Mouse (Mus musculus): ENCODE measurements around the gene Upb1.

DNA sequence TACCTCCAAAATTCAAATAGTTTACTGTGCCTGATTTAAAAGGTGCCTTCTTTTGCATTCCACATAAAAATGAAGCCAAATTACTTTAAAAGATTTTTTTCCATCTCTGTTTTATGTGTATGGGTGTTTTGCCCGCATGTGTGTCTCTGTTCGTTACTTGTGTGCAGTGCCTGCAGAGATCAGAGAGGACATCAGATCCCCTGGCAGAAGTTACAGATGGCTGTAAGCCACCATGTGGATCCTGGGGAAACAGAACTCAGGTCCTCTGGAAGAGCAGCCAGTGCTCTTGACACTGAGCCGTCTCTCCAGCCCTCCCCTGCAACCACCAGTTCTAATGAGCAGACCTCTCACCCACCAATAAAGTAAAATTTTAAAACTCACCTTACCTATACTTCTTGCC is 61.8 kb downstream of the Upb1 start:
- no peak for TF ChIP-seq EP300 (IDR thresholded peaks at IDR 0.05; ENCODE audit: low read length)
- no peak for TF ChIP-seq GABPA (IDR thresholded peaks at IDR 0.05; ENCODE audit: insufficient replicate concordance, low read depth, low read length)
- no peak for TF ChIP-seq POLR2A (IDR thresholded peaks at IDR 0.05; ENCODE audit: low read depth, low read length)
- TF ChIP-seq SMC3 (IDR thresholded peaks at IDR 0.05; ENCODE audit: low read depth, low read length) = no peak
- no peak for TF ChIP-seq RAD21 (IDR thresholded peaks at IDR 0.05; ENCODE audit: low read depth, low read length)
- TF ChIP-seq E2F4 (IDR thresholded peaks at IDR 0.05; ENCODE audit: insufficient replicate concordance, low read depth, low read length) = no peak
- no peak for TF ChIP-seq ZC3H11A (IDR thresholded peaks at IDR 0.05; ENCODE audit: low read depth, low read length)
- TF ChIP-seq MAX (IDR thresholded peaks at IDR 0.05; ENCODE audit: low read length) = no peak
- TF ChIP-seq CTCF (conservative IDR thresholded peaks at IDR 0.05 in 1 of 2, IDR thresholded peaks at IDR 0.05 in 1 of 2; ENCODE audit: low read depth in 2 of 2, low read length in 2 of 2) = no peak
- no peak for TF ChIP-seq ETS1 (conservative IDR thresholded peaks at IDR 0.05; ENCODE audit: low read depth, low read length)
- no peak for TF ChIP-seq MAFK (IDR thresholded peaks at IDR 0.05; ENCODE audit: insufficient replicate concordance, low read length)
- TF ChIP-seq USF1 (IDR thresholded peaks at IDR 0.05; ENCODE audit: low read depth, low read length) = no peak

All from CH12.LX (cell line).